Mouse (Mus musculus): Measurements from ENCODE around the gene 4931414P19Rik. TPM values are rescaled to one million over a fixed set of nuclear protein-coding genes. Genes with fewer than 3 reads are reported as not detected.

The 4931414P19Rik gene
- 3.0 and 8.9 TPM in 2 replicates for polyA plus RNA-seq (2012; rRNA removed; ENCODE audit: low replicate concordance)

GRCm38 (mm10) chr14:54605752-54606321, at the start of gene 4931414P19Rik:
4931414P19Rik (minus strand) TSS chr14:54605993.

GRCm38 (mm10) chr14:54641305-54641969, 35.6 kb upstream of the 4931414P19Rik start, which contains the start of gene Cdh24:
Cdh24 (minus strand) TSS chr14:54641364.

GRCm38 (mm10) chr14:54640946-54641304, 35.1 kb upstream of the 4931414P19Rik start, which contains the start of gene Gm17606:
Gm17606 (plus strand) TSS chr14:54640952.

GRCm38 (mm10) chr14:54621133-54621532, 15.3 kb upstream of the 4931414P19Rik start, which contains the start of gene Psmb11:
Psmb11 (plus strand) TSS chr14:54621433.

GRCm38 (mm10) chr14:54617897-54618365, 12.1 kb upstream of the 4931414P19Rik start, which contains the start of gene Psmb5:
Psmb5 (minus strand) TSS chr14:54618022.

DNA sequence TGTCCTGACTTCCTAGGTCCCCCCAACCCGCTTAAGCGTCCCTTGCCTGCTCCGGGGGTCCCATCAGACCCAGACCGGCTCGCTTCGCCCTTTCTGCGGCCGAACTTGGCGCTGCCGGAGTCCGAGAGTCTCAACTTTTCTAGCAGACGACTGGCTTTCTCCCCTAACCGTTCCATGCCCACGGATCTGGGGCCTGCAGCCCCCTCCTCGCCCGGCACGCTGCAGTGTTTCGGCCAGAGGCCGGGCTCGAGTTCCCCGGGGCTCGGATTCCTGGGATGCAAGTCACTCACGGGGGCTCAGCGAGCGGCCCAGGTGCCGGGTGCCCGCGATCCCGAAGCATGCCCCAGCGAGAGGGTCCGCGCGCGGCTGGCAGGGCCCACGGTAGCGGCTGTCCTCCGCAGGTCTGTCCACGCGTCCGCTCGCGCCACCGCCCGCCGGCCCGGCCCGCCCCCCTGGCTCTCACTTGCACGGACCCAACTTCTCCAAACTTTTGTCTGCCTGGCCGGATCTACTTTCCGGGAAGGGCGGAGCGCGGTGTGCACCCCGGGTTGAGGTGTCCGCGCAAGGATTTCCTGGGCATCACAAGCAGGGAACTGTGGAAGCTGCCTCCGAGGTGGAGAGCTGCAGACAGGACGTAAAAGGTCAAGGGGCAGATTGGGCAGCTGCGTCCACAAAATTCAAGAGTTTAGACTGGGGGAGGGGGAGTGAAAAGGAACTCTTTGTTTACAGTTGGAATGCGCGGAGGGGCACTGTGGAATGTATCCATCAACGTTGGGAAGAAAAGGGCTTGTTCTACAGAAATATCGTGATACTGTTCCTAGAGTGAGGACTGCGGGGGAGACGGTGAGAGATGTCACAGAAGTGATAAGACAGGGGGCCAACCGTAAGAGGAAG, 28.5 kb downstream of the 4931414P19Rik start, which contains the start of gene Ajuba:
Ajuba (minus strand) TSS at position 470 of the 894 bp plus-strand sequence.

GRCm38 (mm10) chr14:54553975-54554769, 51.6 kb downstream of the 4931414P19Rik start, which contains the start of gene Haus4:
Haus4 (minus strand) TSS chr14:54554616.

Other genes starting within 250 kb of the 4931414P19Rik start
- 174 and 209 TPM in 2 replicates for gene Oxa1l, start 245.2 kb downstream of the 4931414P19Rik start, polyA plus RNA-seq (2012; rRNA removed; ENCODE audit: low replicate concordance)
- 18.1 and 27.2 TPM in 2 replicates for gene Slc7a7, start 188.2 kb downstream of the 4931414P19Rik start, polyA plus RNA-seq (2012; rRNA removed; ENCODE audit: low replicate concordance)
- 132 and 438 TPM in 2 replicates for gene Mrpl52, start 179.1 kb downstream of the 4931414P19Rik start, polyA plus RNA-seq (2012; rRNA removed; ENCODE audit: low replicate concordance)
- gene Mmp14, start 174.4 kb downstream of the 4931414P19Rik start, polyA plus RNA-seq (2012; rRNA removed; ENCODE audit: low replicate concordance): 298 and 523 TPM in 2 replicates
- 161 and 252 TPM in 2 replicates for gene Lrp10, start 141.9 kb downstream of the 4931414P19Rik start, polyA plus RNA-seq (2012; rRNA removed; ENCODE audit: low replicate concordance)
- 0.49 and 0.55 TPM in 2 replicates for gene Rem2, start 129.9 kb downstream of the 4931414P19Rik start, polyA plus RNA-seq (2012; rRNA removed; ENCODE audit: low replicate concordance)
- gene Prmt5, start 88.5 kb downstream of the 4931414P19Rik start, polyA plus RNA-seq (2012; rRNA removed; ENCODE audit: low replicate concordance): 27.1 and 42.3 TPM in 2 replicates
- 9.0 and 11.4 TPM in 2 replicates for gene Haus4, start 51.4 kb downstream of the 4931414P19Rik start, polyA plus RNA-seq (2012; rRNA removed; ENCODE audit: low replicate concordance)
- 18.0 and 23.6 TPM in 2 replicates for gene Ajuba, start 28.4 kb downstream of the 4931414P19Rik start, polyA plus RNA-seq (2012; rRNA removed; ENCODE audit: low replicate concordance)
- 175 and 188 TPM in 2 replicates for gene Psmb5, start 12.0 kb upstream of the 4931414P19Rik start, polyA plus RNA-seq (2012; rRNA removed; ENCODE audit: low replicate concordance)
- gene Psmb11, start 15.4 kb upstream of the 4931414P19Rik start, polyA plus RNA-seq (2012; rRNA removed; ENCODE audit: low replicate concordance): 0.19 TPM in 1 of 2 replicates, not detected in the other
- not detected in 2 replicates for gene Gm17606, start 35.0 kb upstream of the 4931414P19Rik start, polyA plus RNA-seq (2012; rRNA removed; ENCODE audit: low replicate concordance)
- 4.4 and 7.5 TPM in 2 replicates for gene Cdh24, start 35.4 kb upstream of the 4931414P19Rik start, polyA plus RNA-seq (2012; rRNA removed; ENCODE audit: low replicate concordance)
- gene 1700123O20Rik, start 80.2 kb upstream of the 4931414P19Rik start, polyA plus RNA-seq (2012; rRNA removed; ENCODE audit: low replicate concordance): 52.1 and 110 TPM in 2 replicates
- gene Acin1, start 80.9 kb upstream of the 4931414P19Rik start, polyA plus RNA-seq (2012; rRNA removed; ENCODE audit: low replicate concordance): 122 and 125 TPM in 2 replicates
- 0.06 and 0.12 TPM in 2 replicates for gene Gm29776, start 92.8 kb upstream of the 4931414P19Rik start, polyA plus RNA-seq (2012; rRNA removed; ENCODE audit: low replicate concordance)
- 2.1 and 3.1 TPM in 2 replicates for gene Cebpe, start 106.2 kb upstream of the 4931414P19Rik start, polyA plus RNA-seq (2012; rRNA removed; ENCODE audit: low replicate concordance)
- 11.6 and 16.1 TPM in 2 replicates for gene Slc7a8, start 176.0 kb upstream of the 4931414P19Rik start, polyA plus RNA-seq (2012; rRNA removed; ENCODE audit: low replicate concordance)
- 0.29 TPM in 1 of 2 replicates, not detected in the other for gene Rnf212b, start 208.1 kb upstream of the 4931414P19Rik start, polyA plus RNA-seq (2012; rRNA removed; ENCODE audit: low replicate concordance)